Mouse (Mus musculus) spleen, postnatal 14 days (tissue): Measurements from ENCODE around the gene Gpr176.
A peak's percentile ranks its signal among the peaks of the same experiment; 100 is the strongest.

Source experiments
- DNase-seq, 2 experiments: peaks; one replicate each; pipeline ENCODE4 v3.0.0; 2021 to 2022; ENCODE audit warnings: low spot score in 2 of 2

Gpr176 gene

GRCm38 (mm10) chr2:118372901-118373571 lies at the start of gene Gpr176:
TSS of gene Gpr176 (minus strand) at chr2:118373419.
- peak in 1 of 2 experiments; percentile 4 for DNase-seq

GRCm38 (mm10) chr2:118422385-118422784 lies 49.2 kb upstream of the Gpr176 start:
- no peak for DNase-seq

- DNase-seq, result no peak
Observed at GRCm38 (mm10) chr2:118421951-118422350, 48.7 kb upstream of the Gpr176 start.

DNA sequence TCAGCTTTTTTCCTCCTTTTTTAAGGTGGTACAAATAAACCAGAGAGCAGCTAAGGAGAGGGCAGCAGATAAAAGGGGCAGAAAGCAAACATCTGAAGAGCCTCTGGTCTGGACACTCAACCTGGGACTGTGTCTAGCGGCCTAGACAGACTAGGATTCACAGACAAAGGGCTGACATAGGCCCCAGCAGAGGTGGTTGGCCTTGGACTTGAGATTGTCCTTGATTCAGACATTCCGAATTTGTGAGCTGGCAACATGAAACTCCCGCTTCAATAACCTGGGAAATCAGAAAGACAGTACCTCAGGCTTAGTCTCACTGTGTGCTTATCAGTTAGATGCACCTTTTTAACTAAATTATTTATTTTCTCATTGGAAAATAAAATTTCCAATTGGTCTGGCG lies 44.9 kb upstream of the Gpr176 start:
- DNase-seq, result no peak

DNA sequence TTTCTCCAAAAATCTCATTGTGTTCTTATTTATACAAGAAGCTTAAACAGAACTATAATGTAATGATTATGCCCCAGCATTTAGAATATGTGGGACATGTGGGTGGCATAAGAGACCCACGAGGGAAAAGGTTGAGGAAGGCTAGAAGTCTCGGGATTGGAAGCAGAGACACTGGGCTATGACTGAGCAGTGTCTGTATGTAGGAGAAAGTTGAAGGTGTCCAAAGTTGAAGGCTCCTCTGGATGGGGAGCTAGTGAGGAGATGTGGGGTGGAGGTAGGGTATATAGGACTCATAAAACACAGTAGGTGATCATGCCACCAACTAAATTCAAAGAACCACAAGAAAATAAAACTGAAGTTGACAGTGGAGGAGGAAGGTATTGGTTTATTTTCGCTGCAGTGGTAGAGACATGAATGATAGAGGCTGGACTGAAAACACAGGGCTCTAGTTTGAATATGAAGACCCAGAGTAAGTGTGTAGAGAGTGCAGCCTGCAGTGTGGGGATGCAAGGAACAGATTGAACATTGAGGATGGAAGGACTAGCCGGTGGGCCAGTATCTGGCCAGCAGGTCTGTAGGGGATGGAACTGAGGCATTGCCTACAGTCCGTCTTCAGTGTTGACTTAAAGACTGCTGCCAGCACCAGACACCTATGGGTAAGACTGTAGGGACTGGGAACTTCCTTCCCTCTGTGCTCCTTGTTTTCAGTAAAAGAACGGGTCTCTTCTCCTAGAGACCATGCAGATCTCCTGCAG lies 42.6 kb upstream of the Gpr176 start:
- DNase-seq, result no peak

- DNase-seq, result no peak
Observed at GRCm38 (mm10) chr2:118412821-118413220, 39.6 kb upstream of the Gpr176 start.

DNA sequence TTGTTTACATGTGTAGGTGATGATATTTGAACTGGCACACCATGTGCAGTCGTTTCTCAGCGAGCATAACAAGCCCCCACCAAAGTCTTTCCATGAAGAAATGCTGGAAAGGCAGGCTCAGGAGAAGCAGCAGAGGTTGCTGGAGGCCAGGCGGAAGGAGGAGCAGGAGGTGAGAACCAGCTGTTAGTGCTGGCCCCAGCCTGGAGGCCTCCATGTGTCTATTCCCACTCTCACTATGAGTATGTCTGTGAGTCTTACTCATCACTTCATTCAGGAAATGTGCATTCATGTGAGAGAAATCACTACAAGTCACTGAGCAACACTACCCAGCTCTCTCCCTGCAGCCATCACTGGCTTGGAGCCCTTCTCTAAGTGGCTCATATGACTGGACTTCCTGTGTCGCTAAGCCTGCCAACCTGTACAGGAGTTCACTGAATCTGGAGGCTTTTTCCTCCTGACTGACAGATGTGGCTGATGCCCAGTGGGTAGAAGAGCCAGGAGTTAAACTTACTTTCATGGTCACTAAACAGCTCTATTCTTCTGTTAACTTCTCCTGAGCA lies 35.2 kb upstream of the Gpr176 start:
- DNase-seq, result no peak

DNA sequence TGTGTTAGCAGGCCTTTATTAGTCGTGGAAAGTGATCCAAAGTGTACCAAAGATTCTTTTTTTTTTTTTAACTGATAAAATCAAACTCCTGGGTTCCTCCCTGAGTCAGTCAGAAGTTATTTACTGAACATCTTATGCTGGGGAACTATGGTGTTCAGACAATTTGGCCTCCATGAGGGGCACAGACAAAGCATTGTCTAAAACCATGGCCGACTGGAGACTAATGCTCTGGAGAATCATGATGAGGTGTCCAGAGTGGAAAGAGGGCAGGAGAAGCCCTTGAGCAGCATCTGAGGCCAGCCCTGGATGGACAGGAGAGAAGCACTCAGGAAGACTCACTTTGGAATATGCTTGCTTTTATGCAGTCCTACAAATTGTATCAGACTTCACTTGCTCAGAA lies 33.6 kb upstream of the Gpr176 start:
- DNase-seq, result no peak

- no peak for DNase-seq
Observed at GRCm38 (mm10) chr2:118405568-118405967, 32.3 kb upstream of the Gpr176 start.

- DNase-seq, result no peak
Observed at GRCm38 (mm10) chr2:118404336-118404735, 31.1 kb upstream of the Gpr176 start.

- no peak for DNase-seq
Observed at GRCm38 (mm10) chr2:118401834-118402727, 28.9 kb upstream of the Gpr176 start.

DNA sequence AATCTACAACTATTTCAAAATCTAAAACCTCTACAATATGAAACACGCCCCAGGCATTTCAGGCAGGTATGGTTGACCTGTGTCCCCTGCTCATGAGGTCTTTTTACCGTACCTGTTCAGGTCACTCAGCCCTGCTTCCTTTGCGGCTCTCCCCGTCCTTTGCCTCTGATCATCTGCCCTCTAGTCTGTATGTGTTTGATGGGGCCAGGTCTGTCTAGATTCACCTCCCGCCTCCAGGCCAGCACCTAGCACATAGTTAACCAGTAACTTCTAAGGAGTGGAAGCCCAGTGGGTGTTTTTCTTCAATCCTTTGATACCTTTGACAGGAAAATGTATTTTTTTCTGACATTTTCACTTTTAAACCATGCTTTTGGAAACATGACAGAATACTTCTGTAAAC lies 26.5 kb upstream of the Gpr176 start:
- DNase-seq, result no peak

GRCm38 (mm10) chr2:118391201-118391600 lies 18.0 kb upstream of the Gpr176 start:
- DNase-seq, result no peak

DNA sequence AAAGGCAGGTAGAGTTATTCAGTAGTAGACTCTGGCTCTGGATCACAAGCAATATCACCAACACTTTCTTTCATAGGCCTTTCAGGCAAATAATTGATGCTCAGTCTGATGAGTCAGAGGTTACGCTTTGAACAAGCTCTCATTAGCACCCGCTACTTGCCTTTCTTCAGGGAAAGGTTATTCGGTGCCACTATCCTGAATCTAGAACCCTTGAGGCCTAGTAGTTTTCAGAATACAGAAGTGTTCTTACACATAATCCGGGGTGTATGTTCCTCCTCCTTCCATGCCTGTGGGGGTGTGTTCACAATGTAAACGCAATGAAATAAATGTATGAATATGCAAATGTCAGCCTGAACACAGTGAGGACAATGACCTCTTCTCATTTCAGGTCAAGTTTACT lies 16.9 kb upstream of the Gpr176 start:
- no peak for DNase-seq

DNA sequence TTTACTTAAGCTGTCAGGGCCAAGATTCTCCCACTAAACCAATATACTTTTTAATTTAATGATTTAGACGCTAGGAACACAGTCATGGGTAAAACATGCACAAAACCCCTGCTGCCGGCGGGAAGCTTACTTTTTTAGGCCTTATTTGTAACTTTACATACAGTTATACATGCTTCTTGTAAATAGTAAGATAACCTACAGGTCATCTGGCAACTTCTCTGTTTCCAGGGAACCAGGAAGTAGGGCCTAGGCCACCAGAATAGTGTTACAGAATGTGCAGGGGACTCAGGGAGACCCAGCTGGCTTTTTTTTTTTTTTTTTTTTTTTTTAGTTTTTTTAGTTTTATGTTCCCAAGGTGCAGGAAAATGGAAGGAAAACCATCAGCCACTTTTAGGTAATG lies 16.4 kb upstream of the Gpr176 start:
- no peak for DNase-seq

DNA sequence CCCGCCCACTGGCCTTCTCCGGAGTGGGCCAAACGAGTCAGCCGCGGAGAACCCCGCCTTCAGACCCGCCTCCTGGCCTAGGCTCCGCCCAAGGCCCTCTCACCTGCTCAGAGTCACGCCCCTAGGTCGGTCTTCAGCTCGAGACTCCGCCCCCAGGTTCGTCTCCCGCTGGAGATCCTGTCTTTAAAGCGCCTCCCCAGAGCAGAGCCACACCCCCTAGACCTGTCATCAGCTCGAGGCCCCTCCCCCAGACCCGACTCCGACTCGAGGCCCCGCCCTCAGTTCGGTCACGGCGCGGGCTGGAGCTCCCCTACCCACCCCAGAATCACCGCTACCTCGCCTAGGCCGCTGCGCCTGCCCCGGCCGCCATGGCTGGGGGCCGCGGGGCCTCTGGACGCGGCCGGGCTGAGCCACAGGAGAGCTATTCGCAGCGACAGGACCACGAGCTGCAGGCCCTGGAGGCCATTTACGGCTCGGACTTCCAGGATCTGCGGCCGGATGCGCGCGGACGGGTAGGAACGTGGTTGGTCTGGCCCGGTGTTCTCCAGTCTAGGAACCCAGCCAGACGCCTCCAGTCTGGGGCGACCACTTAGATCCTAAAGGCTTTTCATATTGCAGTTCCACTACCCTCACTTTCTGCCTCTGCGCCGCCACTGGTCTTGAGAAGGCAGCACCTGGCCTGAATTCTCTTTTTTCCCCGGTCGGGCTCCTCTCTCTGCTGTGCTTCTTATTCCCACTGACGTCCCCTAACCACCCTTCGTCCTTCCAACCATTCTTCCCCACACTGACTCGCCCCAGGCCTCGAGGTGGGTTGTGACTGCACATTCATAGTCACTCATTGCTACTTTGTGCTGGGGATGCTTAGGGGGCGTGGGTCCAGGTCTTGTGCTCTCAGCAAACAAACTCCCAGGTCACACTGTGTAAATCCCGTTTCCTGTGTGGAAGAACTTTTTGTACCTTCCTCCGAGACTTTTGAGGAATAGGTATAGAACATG lies 15.4 kb upstream of the Gpr176 start, which contains the start of gene Eif2ak4:
TSS of gene Eif2ak4 (plus strand) at position 278 of the 995 bp plus-strand sequence.
- DNase-seq, result peak; percentile 98 to 99

GRCm38 (mm10) chr2:118383387-118383786 lies 10.2 kb upstream of the Gpr176 start:
- DNase-seq, result no peak

- DNase-seq, result no peak
Observed at GRCm38 (mm10) chr2:118379756-118380155, 6.5 kb upstream of the Gpr176 start.

DNA sequence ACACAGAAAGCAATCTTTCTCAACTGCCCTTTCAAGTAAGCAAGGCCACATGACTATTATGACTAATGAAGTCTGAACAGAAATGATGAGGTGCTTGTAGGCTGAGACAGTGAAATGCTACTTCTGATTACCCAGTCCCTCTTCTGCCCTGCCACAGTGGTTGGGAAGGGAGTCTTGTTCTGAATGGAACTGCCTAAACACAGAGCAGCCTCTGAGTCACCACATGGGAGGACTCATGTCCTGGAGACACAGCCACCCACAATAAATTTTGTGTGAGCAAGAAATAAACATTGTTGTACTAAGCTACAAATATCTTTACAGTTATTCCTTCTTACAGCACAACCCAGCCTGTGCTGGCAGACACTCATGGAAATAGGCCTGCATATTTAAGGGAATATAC lies 2.7 kb upstream of the Gpr176 start:
- DNase-seq, result no peak

- DNase-seq, result no peak
Observed at GRCm38 (mm10) chr2:118375522-118375921, 2.3 kb upstream of the Gpr176 start.
